Mouse (Mus musculus): Measurements from ENCODE around the gene Lrfn5. TPM values are rescaled to one million over a fixed set of nuclear protein-coding genes. Genes with fewer than 3 reads are reported as not detected.

The Lrfn5 gene
- polyA plus RNA-seq, 1 experiment from 2014 or later, result 3.4 TPM

DNA sequence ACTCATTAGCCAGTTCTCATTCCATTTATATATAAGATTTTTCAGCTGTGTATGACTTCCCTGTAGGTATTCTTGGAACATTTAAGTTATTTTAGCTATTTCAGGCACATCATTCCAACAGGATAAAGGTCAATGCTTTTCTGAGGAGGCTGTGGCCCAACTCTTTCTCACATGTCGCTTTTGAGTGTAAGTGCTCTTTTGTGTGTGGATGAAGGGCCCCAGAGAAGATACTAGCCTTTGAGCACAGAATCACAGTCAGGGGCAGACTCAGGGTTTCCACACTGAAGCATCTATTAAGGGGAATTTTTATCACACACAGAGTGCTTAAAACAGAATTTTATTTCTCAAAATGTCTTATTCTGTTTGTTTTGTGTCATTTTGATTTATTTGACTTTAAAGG, 331.2 kb downstream of the Lrfn5 start:
- 31% methylated on average over 1 of the region's 1 CpGs for WGBS
- Histone ChIP-seq H3K36me3 (ENCODE audit: control insufficient read depth, insufficient read depth, low read length) (no peaks in the 10 kb centered on the region), H3K4me1 (replicated peaks; ENCODE audit: control insufficient read depth, insufficient read depth, low read length) (no peaks in the 10 kb centered on the region), H3K9ac (ENCODE audit: low read depth, low read length) (no peak overlapping the region), H3K4me2 (replicated peaks; ENCODE audit: low read depth, low read length) (no peak overlapping the region), H3K9me3 (ENCODE audit: control insufficient read depth, low read length) (no peaks in the 10 kb centered on the region), H3K27me3 (ENCODE audit: control insufficient read depth, insufficient read depth, low read length) (no peaks in the 10 kb centered on the region), H3K27ac (ENCODE audit: low read depth, low read length) (no peak overlapping the region), H3K4me3 (ENCODE audit: low read depth, low read length) (no peak overlapping the region)
- ATAC-seq (ENCODE audit: low FRiP score) (no peak), DNase-seq (ENCODE audit: low spot score) (no peak)

All from hindbrain, embryonic 11.5 days (tissue).